Mouse (Mus musculus): ENCODE measurements around the gene Socs3. TPM values are rescaled to one million over a fixed set of nuclear protein-coding genes. Genes with fewer than 3 reads are reported as not detected.

The Socs3 gene
- polyA plus RNA-seq, 1 experiment from 2014 or later, result 8.2 TPM

Small RNA genes lying within 50 kb of the gene (microRNA-seq; reads per million reads assigned to microRNA genes)
- not detected for gene Mir6933

Other genes with a start within 250 kb of the Socs3 start
- gene Tmc8, start 188.0 kb downstream of the Socs3 start, polyA plus RNA-seq (2015; fragmentation: Nextera tagmentation; extraction: Ambion mirVana), result 4.1 and 6.0 TPM in 2 replicates
- gene Tmc6, start 187.8 kb downstream of the Socs3 start, polyA plus RNA-seq (2015; fragmentation: Nextera tagmentation; extraction: Ambion mirVana), result 28.4 and 30.8 TPM in 2 replicates
- gene 6030468B19Rik, start 172.4 kb downstream of the Socs3 start, polyA plus RNA-seq (2015; fragmentation: Nextera tagmentation; extraction: Ambion mirVana), result 0.32 and 0.39 TPM in 2 replicates
- 0.92 and 2.4 TPM in 2 replicates for gene Gm20708, start 160.4 kb downstream of the Socs3 start, polyA plus RNA-seq (2015; fragmentation: Nextera tagmentation; extraction: Ambion mirVana)
- 111 and 133 TPM in 2 replicates for gene Syngr2, start 160.4 kb downstream of the Socs3 start, polyA plus RNA-seq (2015; fragmentation: Nextera tagmentation; extraction: Ambion mirVana)
- 17.5 and 20.8 TPM in 2 replicates for gene Afmid, start 144.1 kb downstream of the Socs3 start, polyA plus RNA-seq (2015; fragmentation: Nextera tagmentation; extraction: Ambion mirVana)
- gene Tk1, start 144.0 kb downstream of the Socs3 start, polyA plus RNA-seq (2015; fragmentation: Nextera tagmentation; extraction: Ambion mirVana), result 108 and 114 TPM in 2 replicates
- gene Birc5, start 120.8 kb downstream of the Socs3 start, polyA plus RNA-seq (2015; fragmentation: Nextera tagmentation; extraction: Ambion mirVana), result 228 and 244 TPM in 2 replicates
- gene Tmem235, start 109.3 kb downstream of the Socs3 start, polyA plus RNA-seq (2015; fragmentation: Nextera tagmentation; extraction: Ambion mirVana), result not detected in 2 replicates
- gene Tha1, start 96.6 kb downstream of the Socs3 start, polyA plus RNA-seq (2015; fragmentation: Nextera tagmentation; extraction: Ambion mirVana), result 6.5 and 7.4 TPM in 2 replicates
- 26.9 and 28.9 TPM in 2 replicates for gene Pgs1, start 16.2 kb upstream of the Socs3 start, polyA plus RNA-seq (2015; fragmentation: Nextera tagmentation; extraction: Ambion mirVana)
- gene Dnah17, start 160.6 kb upstream of the Socs3 start, polyA plus RNA-seq (2015; fragmentation: Nextera tagmentation; extraction: Ambion mirVana), result 0.07 and 0.09 TPM in 2 replicates